Mouse (Mus musculus) testis, adult 10 weeks (tissue): Measurements from ENCODE around the gene Prrg4. TPM values are rescaled to one million over a fixed set of nuclear protein-coding genes. Genes with fewer than 3 reads are reported as not detected.

Source experiments
- polyA plus RNA-seq: library from polyadenylated mRNA; stranded (reverse); fragments of 350-450 nt; fragmentation: Illumina TruSeq; extraction: RNeasy Lipid Tissue Mini Kit (QIAGEN cat#74804); gene quantifications from one replicate; pipeline ENCODE4 v1.2.3, GENCODE M21; 2014; ENCODE audit warnings: low read depth, low replicate concordance

The Prrg4 gene
- polyA plus RNA-seq: 0.83 TPM

DNA sequence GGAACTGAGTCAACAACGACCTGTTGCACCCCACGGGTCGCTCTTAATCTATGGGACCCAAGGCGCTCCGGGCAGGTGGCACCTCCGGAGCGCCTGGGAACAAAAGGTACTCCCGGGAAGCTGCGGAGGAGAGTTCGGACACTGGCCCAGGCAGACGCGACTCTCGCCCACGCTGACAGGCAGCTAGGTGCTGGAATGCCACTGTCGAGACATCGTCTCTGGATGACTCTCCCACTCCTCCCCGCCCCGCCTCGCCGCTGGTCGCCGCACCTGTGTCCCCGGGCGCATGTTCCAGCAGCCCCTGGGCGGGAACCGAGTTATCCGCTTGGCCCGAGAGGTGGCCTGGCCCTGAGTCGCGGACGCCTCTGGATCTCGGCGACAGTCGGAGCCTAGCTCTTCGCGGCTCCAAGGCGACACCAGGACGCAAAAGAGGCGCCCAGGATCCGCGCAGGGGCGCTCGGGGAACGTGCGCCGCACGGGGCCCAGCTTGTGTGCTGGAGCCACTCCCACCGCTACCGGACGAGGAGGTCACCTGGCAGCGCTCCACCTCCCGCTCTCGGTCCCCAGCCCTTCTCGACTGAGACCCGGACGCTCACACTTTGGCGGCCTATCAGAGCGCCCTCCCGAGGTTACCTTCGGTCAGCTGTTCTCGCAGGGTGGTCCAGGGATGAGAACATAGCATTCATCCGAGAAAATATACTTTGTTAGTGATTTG is at the start of gene Prrg4:
TSS of gene Prrg4 (minus strand) at position 601 of the 715 bp plus-strand sequence.

DNA sequence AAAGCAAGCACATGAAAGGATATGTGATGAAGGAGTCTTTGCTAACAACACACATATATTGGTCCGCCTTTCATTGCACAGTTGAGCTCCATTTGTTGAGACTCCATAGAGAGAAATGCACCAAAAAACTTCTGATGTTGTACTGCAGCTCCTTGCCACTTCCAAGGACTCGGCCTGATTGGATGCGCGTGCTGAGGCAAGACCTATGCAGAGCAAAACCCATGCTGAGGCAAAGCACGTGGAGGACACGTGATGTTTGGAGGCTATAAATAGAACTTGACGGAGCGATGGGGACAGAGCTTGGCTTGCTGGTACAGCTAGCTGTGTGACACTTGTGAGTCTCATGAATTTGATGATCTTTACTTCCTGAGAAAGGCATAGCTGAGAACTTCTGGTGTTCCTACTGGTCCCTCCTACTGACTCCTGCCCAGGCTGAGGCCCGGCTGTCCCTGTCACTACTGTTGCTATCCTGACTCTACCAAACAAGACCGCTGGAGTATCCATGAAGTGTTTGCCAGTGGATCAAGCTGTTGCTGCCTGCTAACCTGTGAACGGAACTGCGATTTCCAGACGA is 17.7 kb upstream of the Prrg4 start, which contains the start of gene Ccdc73:
TSS of gene Ccdc73 (plus strand) at position 524 of the 574 bp plus-strand sequence.

DNA sequence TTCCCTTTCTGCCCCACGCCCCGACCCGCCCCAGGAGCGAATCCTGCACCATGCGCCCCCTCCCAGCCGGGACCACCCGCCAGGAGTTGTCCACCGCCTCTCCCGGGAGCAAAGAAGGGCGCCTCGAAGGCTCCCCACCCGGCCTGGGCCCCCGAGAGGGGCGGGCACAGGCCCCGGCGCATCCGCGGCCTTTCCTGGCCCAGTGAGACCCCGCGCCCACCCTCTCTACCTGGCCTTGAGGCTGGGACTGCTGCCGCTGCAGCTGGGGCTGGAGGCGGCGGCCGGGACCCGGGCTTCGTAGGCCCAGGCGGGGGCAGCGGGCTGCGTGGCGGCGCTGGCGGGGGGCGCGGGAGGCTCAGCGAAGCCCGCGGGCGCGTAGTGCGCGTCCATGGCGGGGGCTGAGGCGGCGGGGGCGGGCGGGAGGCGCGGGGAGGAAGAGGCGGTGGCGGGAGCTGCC is 33.3 kb downstream of the Prrg4 start, which contains the start of gene Qser1:
TSS of gene Qser1 (minus strand) at position 390 of the 457 bp plus-strand sequence.

Other genes starting within 250 kb of the Prrg4 start
- 3.9 TPM for gene Tcp11l1, start 137.7 kb downstream of the Prrg4 start, polyA plus RNA-seq
- gene Pin1rt1, start 133.5 kb downstream of the Prrg4 start, polyA plus RNA-seq: 0.78 TPM
- 1.4 TPM for gene Depdc7, start 107.0 kb downstream of the Prrg4 start, polyA plus RNA-seq
- 37.9 TPM for gene Qser1, start 33.1 kb downstream of the Prrg4 start, polyA plus RNA-seq
- gene Ccdc73, start 17.9 kb upstream of the Prrg4 start, polyA plus RNA-seq: 215 TPM
- gene Eif3m, start 167.2 kb upstream of the Prrg4 start, polyA plus RNA-seq: 217 TPM
- not detected for gene Gm11060, start 242.1 kb upstream of the Prrg4 start, polyA plus RNA-seq